Mouse (Mus musculus) lung, postnatal 0 days (tissue): ENCODE measurements around the gene Pcgf1. TPM values are rescaled to one million over a fixed set of nuclear protein-coding genes. Genes with fewer than 3 reads are reported as not detected.

Source experiments
- ATAC-seq: fragments of 200-750 bp; cut with Nextera tagmentation; 2 replicates; pipeline ENCODE4 v1.8.0; 2017; ENCODE audit warnings: moderate library complexity
- DNase-seq: peaks from one replicate; pipeline ENCODE4 v3.0.0-alpha.2; 2016; ENCODE audit warnings: low spot score
- H3K27ac ChIP-seq: fragments of 300-500 bp; sonication (generic); 2 replicates; pipeline ENCODE4 v1.5.1; 2014; ENCODE audit warnings: antibody characterized with exemption, mild to moderate bottlenecking, low read length, mixed read lengths
- H3K27me3 ChIP-seq: fragments of 300-500 bp; sonication (generic); replicated peaks from 2 replicates; pipeline ENCODE4 v1.6.1; 2014; ENCODE audit warnings: low read length, mixed read lengths; ENCODE audit not compliant: insufficient read depth
- H3K36me3 ChIP-seq: fragments of 300-500 bp; sonication (generic); 2 replicates; pipeline ENCODE4 v1.6.1; 2014; ENCODE audit warnings: low read length, mixed read lengths; ENCODE audit not compliant: insufficient read depth
- H3K4me1 ChIP-seq: fragments of 300-500 bp; sonication (generic); 2 replicates; pipeline ENCODE4 v1.6.1; 2014; ENCODE audit warnings: antibody characterized with exemption, low read depth, low read length, mixed read lengths; ENCODE audit not compliant: insufficient read depth
- H3K4me2 ChIP-seq: fragments of 300-500 bp; sonication (generic); replicated peaks from 2 replicates; pipeline ENCODE4 v1.6.1; 2014; ENCODE audit warnings: low read depth, mild to moderate bottlenecking, low read length, moderate library complexity, mixed read lengths
- H3K4me3 ChIP-seq: fragments of 300-500 bp; sonication (generic); 2 replicates; pipeline ENCODE4 v1.5.1; 2014; ENCODE audit warnings: low read depth, low read length
- H3K9ac ChIP-seq: fragments of 300-500 bp; sonication (generic); replicated peaks from 2 replicates; pipeline ENCODE4 v1.6.1; 2014; ENCODE audit warnings: low read depth, mild to moderate bottlenecking
- H3K9me3 ChIP-seq: fragments of 300-500 bp; sonication (generic); 2 replicates; pipeline ENCODE4 v1.6.1; 2016; ENCODE audit warnings: low read length, mixed read lengths
- CTCF ChIP-seq: IDR thresholded peaks from 2 replicates; pipeline ENCODE4 v1.5.1; 2016; ENCODE audit warnings: antibody characterized with exemption, mild to moderate bottlenecking
- EP300 ChIP-seq: IDR thresholded peaks from 2 replicates; pipeline ENCODE4 v1.6.1; 2016; ENCODE audit warnings: antibody characterized with exemption, mild to moderate bottlenecking, control low read depth
- WGBS: fragments of 180-500 bp; shearing (Covaris S2); extraction: QIAGEN DNeasy Blood & Tissue Kit; methylation state at CpG from one replicate; pipeline ENCODE4 v1.1.7; 2014; 5-methylcytosine and 5-hydroxymethylcytosine counted together
- polyA plus RNA-seq: library from polyadenylated mRNA; unstranded; fragments of >200 nt; fragmentation: Nextera tagmentation; extraction: Ambion mirVana; gene quantifications from 2 replicates; pipeline ENCODE4 v1.2.1, GENCODE M21; 2015

Pcgf1 gene
- polyA plus RNA-seq, 1 experiment from 2014 or later = 24.3 TPM

DNA sequence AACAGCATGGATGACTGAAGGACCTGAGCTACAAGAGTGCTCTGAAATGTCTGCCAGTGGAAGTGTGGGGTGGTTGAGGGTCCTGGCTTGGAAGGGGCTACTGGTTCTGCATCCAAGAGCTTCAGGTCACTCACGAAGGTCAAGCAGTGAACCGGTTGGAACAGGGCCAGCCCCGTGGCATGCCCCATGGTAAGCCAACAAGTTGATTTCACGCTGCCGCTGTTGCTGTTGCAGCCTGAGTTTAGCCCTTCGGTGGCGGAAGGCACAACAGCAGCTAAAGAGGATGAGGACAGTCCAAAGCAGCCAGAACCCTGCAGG lies 42.0 kb downstream of the Pcgf1 start:
- ATAC-seq (no peak), DNase-seq (no peak)
- Histone ChIP-seq H3K27ac (no peak overlapping the region), H3K4me2 (no peak overlapping the region), H3K9ac (no peak overlapping the region), H3K27me3 (no peaks in the 10 kb centered on the region), H3K4me1 (peaks cover 21% of the 10 kb centered on the region), H3K4me3 (no peak overlapping the region), H3K9me3 (no peaks in the 10 kb centered on the region), H3K36me3 (no peaks in the 10 kb centered on the region)
- TF ChIP-seq CTCF (no peak), EP300 (no peak)
- 75% methylated on average over 7 of the region's 7 CpGs for WGBS

DNA sequence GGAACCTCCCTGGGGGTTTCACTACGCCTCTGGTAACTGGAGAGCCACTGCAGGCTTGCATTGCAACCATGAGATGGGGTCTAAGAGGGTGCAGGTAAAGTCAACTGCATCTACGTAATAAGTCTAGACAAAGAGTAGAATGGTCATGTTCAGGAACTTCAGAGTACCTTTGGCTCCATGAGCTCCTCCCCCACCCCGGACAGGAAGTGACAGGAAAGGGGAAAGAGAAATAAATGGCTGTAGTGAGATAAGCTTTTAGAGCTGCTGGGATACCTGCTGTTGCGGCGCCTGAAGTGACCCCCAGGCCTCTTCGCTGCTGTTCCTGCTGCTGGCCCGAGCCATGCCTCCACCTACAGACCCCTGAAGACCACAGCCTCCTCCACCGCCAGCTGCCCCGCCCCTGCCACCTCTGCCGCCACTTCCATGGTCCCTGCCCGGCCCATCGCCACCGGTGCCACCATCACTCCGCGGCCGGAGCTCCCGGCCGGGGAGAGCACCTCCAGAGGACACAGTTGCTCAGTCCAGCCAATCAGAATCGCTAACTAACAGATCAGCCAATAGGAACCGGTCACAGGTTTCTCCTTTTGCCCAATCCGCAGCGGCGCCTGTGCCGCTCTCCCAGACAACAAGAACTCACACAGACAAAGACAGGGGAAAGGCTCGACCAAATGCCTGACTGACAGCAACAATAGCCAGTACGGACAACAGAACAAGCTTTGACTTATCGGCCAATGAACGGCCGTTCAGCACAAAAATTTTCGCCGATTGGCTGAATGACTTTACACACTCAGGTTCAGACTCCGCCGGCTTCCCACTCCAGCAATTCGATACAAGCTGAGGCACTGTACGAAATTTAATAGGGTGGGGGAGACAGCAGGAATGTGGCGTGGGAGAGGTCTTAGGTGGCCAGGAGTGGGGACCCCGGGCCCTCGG lies 43.5 kb downstream of the Pcgf1 start, which contains the start of gene Wbp1:
Gene Wbp1 (minus strand): TSS at position 630 of the 933 bp plus-strand sequence.
- Histone ChIP-seq H3K27me3 (no peaks in the 10 kb centered on the region), H3K4me1 (peaks cover 16% of the 10 kb centered on the region), H3K4me2 (peak within 1 kb of the TSS; percentile 98), H3K27ac (peak within 1 kb of the TSS; percentile 86), H3K4me3 (peak within 1 kb of the TSS; percentile 61), H3K9ac (peak within 1 kb of the TSS; percentile 59), H3K9me3 (no peaks in the 10 kb centered on the region), H3K36me3 (no peaks in the 10 kb centered on the region)
- under 1% methylated on average over 34 of the region's 38 CpGs for WGBS
- ATAC-seq (peak; percentile 97), DNase-seq (peak; percentile 99)
- TF ChIP-seq CTCF (peak; percentile 13; the same call in 1 of the 2 replicates), EP300 (peak; percentile 48; the same call in 1 of the 2 replicates)

DNA sequence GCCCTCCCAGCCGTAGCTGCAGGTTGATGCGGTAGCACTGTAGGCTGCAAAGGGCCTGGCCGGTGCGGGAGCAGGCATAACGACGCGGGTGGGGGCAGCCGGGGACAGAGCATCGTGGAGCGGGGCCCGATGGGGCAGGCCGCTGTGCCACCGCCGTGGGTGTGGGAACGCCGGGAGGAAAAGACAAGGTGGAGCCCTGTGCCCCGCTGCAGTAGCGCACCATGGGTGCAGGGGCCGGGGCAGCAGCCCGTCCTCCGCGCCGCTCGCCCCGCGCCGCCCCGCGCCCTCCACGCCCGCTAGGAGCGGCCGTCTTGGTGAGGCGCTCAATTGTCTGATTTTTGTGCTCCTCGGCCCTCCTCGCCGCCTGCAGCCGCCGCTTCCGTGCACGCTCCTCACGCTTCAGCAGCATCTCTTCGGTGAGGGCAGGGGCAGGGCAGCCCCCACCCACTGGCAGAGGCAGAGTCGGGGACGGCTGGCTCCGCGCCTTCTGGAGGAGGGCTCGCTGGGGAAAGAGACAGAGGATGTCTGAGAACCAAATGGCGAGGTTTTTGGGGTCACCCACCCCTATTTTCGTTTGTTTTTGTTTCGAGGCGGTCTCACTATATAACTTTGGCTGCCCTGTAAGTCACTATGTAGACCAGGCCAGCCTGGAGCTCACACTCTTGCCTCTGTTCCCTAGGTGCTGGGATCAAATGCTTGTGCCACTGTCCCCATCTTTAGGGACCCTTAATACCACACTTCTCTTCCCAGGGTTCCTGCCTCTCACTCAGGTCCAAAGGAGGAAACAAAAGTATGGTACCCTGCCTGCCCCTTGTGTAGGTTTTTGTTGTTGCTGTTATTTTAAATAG lies 44.4 kb downstream of the Pcgf1 start:
- Histone ChIP-seq H3K27ac (peak overlapping the region; percentile 86), H3K4me1 (peaks cover 15% of the 10 kb centered on the region), H3K27me3 (no peaks in the 10 kb centered on the region), H3K4me2 (peak overlapping the region; percentile 98), H3K36me3 (no peaks in the 10 kb centered on the region), H3K9ac (peak overlapping the region; percentile 59), H3K9me3 (no peaks in the 10 kb centered on the region), H3K4me3 (peak overlapping the region; percentile 61)
- WGBS = under 1% methylated on average over 28 of the region's 52 CpGs
- TF ChIP-seq CTCF (no peak), EP300 (no peak)
- ATAC-seq = peak; percentile 27
- no peak for DNase-seq

DNA sequence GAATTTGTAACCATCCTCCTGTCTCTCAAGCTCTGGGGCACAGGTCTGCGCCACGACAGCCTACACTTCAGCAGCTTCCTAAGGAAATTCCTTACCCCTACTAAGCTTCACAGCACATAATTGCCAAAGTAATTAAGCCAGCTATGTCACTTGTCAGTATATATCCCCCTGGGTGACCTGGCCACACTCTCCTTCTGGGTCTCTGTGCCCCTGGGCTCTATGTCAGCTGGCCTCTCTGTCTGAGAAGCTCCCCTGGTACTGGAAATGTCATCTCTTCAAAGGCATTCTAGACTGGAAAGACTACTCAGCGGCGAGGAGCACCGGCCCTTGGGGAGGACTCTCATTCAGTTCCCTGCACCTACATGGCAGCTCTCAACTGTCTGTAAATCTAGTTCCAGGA lies 45.3 kb downstream of the Pcgf1 start:
- WGBS = 72% methylated on average over 5 of the region's 5 CpGs
- no peaks in the 10 kb centered on the region for H3K27me3 ChIP-seq
- DNase-seq = no peak
- no peak overlapping the region for H3K27ac ChIP-seq
- no peak overlapping the region for H3K4me2 ChIP-seq
- H3K9ac ChIP-seq = no peak overlapping the region
- no peak overlapping the region for H3K4me3 ChIP-seq
- peaks cover 15% of the 10 kb centered on the region for H3K4me1 ChIP-seq
- TF ChIP-seq EP300 (no peak), CTCF (no peak)
- H3K9me3 ChIP-seq = no peaks in the 10 kb centered on the region
- no peaks in the 10 kb centered on the region for H3K36me3 ChIP-seq
- no peak for ATAC-seq

DNA sequence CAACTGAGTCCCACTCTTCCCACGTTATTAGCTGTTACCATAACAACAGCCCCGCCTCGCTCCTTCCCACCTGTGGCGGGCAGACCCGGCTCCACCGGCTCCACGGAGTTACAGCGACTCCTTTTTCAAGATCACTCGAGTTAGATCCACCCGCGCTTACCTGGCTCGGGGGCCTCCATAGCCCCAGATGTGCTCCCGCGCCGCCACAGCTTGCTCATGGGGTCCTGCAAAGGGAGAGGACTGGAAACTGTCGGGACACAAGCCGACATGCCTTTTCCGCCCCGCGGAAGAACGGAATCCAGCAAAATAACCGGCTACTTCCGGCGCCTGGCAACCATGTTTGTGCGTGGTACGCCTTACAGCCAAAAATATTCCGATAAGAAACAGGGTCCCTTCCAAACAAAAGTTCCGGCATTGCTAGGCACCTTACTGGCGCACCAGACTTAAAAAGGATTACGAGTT lies 47.2 kb downstream of the Pcgf1 start:
- no peaks in the 10 kb centered on the region for H3K36me3 ChIP-seq
- peak overlapping the region; percentile 34 for H3K9ac ChIP-seq
- H3K9me3 ChIP-seq = no peaks in the 10 kb centered on the region
- peak; percentile 96 for DNase-seq
- H3K4me1 ChIP-seq = peaks cover 15% of the 10 kb centered on the region
- H3K4me2 ChIP-seq = peak overlapping the region; percentile 71
- no peak overlapping the region for H3K27ac ChIP-seq
- H3K4me3 ChIP-seq = peak overlapping the region; percentile 65
- 2% methylated on average over 30 of the region's 30 CpGs for WGBS
- ATAC-seq = peak; percentile 29
- peak; percentile 62 for TF ChIP-seq EP300
- TF ChIP-seq CTCF = no peak
- H3K27me3 ChIP-seq = no peaks in the 10 kb centered on the region

DNA sequence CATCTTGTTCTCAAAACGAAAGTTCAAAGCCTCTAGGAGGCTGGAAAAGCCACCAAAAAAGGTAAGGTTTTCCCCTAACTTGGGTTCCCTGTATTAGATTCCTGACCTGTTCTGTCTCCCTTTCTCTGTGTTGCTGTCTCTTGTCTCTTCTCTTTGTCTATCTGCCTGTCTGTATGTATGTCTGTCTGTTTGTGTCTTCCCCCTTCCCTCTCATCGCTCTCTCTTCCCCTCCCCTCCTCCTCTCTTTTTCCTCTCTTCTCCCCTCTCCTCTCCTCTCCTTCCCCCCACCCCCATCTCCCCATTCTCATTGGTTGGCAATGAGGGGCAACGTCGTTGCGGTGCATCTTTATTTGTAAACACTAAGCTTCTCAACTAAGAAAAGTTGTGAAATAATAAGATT lies 47.7 kb downstream of the Pcgf1 start, which contains the start of gene Ino80b:
Gene Ino80b (minus strand): TSS at position 101 of the 400 bp plus-strand sequence.
- ATAC-seq (no peak), DNase-seq (no peak)
- WGBS = 18% methylated on average over 5 of the region's 5 CpGs
- Histone ChIP-seq H3K27me3 (no peaks in the 10 kb centered on the region), H3K9me3 (no peaks in the 10 kb centered on the region), H3K4me3 (peak within 1 kb of the TSS; percentile 65), H3K4me2 (peak within 1 kb of the TSS; percentile 71), H3K4me1 (peaks cover 15% of the 10 kb centered on the region), H3K36me3 (no peaks in the 10 kb centered on the region), H3K27ac (no peak within 1 kb of the TSS), H3K9ac (peak within 1 kb of the TSS; percentile 34)
- TF ChIP-seq EP300 (no peak), CTCF (no peak)
